8 mouse cellular contexts compared by ENCODE assay signal in the genomic region with DNA sequence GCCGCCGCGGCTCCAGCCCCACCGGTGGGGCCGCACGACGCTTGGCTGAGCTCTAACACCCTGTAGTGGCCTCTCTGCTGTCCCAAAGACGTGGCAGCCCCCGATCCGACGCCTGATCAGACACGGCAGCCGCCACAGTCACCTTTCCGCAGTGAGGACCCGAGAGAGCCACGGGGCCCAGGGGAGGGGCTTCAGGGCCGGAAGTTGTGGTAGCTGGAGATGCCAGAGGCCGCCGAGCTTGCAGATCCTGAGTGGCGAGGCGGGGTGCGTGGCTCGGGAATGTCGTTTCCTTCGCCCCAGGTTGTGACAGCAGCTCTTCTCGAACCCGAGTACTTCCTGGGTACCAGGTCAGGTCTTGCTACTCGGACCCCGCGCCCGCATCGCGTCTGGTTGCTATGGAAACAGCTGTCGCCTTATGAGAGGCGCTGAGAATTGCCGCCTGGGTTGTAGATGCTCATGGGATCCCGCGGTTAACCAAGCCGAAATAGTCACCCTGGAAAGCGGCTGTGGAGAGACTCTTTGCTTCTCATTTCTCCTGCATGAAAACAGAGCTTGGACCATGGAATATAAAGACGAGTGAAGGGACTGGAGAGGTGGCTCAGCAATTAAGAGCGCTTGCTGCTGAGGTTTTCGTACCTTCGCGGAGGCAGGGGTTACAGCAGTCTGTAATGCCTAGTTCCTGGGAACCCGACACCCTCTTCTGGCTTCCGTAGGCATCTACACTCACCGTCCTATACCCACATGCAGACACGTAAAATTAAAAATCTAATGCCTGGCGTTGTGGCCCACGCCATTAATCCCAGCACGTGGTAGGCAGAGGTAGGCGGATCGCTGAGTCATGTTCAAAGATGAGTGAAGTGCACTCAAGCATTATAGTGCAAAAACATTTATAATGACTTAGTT. TPM values are rescaled to one million over a fixed set of nuclear protein-coding genes. Genes with fewer than 3 reads are reported as not detected.
DNase-seq lines count a peak whose midpoint lies in the region; ATAC-seq lines count a peak whose summit lies in the region.

A gene (minus strand): TSS at position 26 of the 903 bp plus-strand sequence.

- peak within 1 kb of the TSS; percentile 85 for H3K9ac ChIP-seq in hindbrain, embryonic 15.5 days

- peak within 1 kb of the TSS; percentile 100 for H3K27ac ChIP-seq in hindbrain, embryonic 15.5 days (replicated peaks)

- WGBS in hindbrain, embryonic 15.5 days = 7% methylated on average over 54 of the region's 54 CpGs

- no peaks in the 10 kb centered on the region for H3K27me3 ChIP-seq in hindbrain, embryonic 15.5 days

- H3K4me3 ChIP-seq in hindbrain, embryonic 15.5 days = peak within 1 kb of the TSS; percentile 97

- DNase-seq in ZHBTc4 (ENCODE audit: low read depth, low spot score) = peak; percentile 94
- DNase-seq in cerebellum, postnatal 4 days (ENCODE audit: low spot score in 2 of 2) = peak; percentile 68 to 84
- DNase-seq in gastrocnemius, adult 18-20 months (ENCODE audit: low spot score) = peak; percentile 89
- DNase-seq in left cerebral cortex, adult 18-20 months (ENCODE audit: low spot score in 2 of 2) = peak; percentile 81 to 89
- peak; percentile 93 for DNase-seq in lung, postnatal 4 days
- DNase-seq in retina, postnatal 1 day = peak; percentile 94
- DNase-seq in urinary bladder, adult 18-20 months (ENCODE audit: low spot score in 2 of 2) = peak; percentile 85 to 97

- no peaks in the 10 kb centered on the region for H3K9me3 ChIP-seq in hindbrain, embryonic 15.5 days

- peaks cover 17% of the 10 kb centered on the region for H3K4me1 ChIP-seq in hindbrain, embryonic 15.5 days (replicated peaks)

- no peaks in the 10 kb centered on the region for H3K36me3 ChIP-seq in hindbrain, embryonic 15.5 days

- ATAC-seq in hindbrain, embryonic 15.5 days (ENCODE audit: low FRiP score, low read depth) = peak; percentile 93

- peak within 1 kb of the TSS; percentile 66 for H3K4me2 ChIP-seq in hindbrain, embryonic 15.5 days

RNA-seq across cellular contexts. Expression of the gene that starts here (rescaled TPM):
- total RNA-seq in gastrocnemius, adult 18-20 months (2021) = 10 to 100 TPM in 1 of 2 experiments, 1 to 10 TPM in 1; 9.7 to 10.8 TPM
- 35.8 and 35.9 TPM in 2 replicates for polyA plus RNA-seq in hindbrain, embryonic 15.5 days (2015; fragmentation: Nextera tagmentation; extraction: Ambion mirVana)
- total RNA-seq in left cerebral cortex, adult 18-20 months (2021) = 10 to 100 TPM; 24.5 to 25.8 TPM

Comparison
In these comparisons a context has a peak if more than half of its experiments do, and no peak if none do; other contexts are left out.
1. Peak in every context shown above with its lines: DNase-seq, ATAC-seq, H3K4me3 ChIP-seq and H3K27ac ChIP-seq.